Mouse (Mus musculus) CH12.LX (cell line): Measurements from ENCODE around the gene Mtfp1. TPM values are rescaled to one million over a fixed set of nuclear protein-coding genes. Genes with fewer than 3 reads are reported as not detected.

Experiments
- DNase-seq: peaks from one replicate; pipeline ENCODE4 v3.0.0-alpha.2; 2013; ENCODE audit errors: extremely low read depth
- H3K27ac ChIP-seq: 2 replicates; pipeline ENCODE4 v1.5.1; 2012; ENCODE audit warnings: low read depth, mild to moderate bottlenecking, control low read depth, moderate library complexity; ENCODE audit not compliant: insufficient read depth
- H3K27me3 ChIP-seq: replicated peaks from 2 replicates; pipeline ENCODE3; 2012; ENCODE audit warnings: inconsistent platforms
- H3K36me3 ChIP-seq, 2 experiments: replicated peaks in 1 of 2; 2 replicates each; pipeline versions ENCODE3 to v1.6.1; 2012; ENCODE audit warnings: inconsistent platforms in 1 of 2, low read length in 1 of 2, mild to moderate bottlenecking in 1 of 2, mixed read lengths in 1 of 2, moderate library complexity in 1 of 2; ENCODE audit not compliant: control insufficient read depth in 1 of 2, insufficient read depth in 1 of 2
- H3K4me1 ChIP-seq, 2 experiments: 2 replicates each; pipeline ENCODE4 v1.6.1; 2012; ENCODE audit warnings: inconsistent platforms in 1 of 2, moderate library complexity in 1 of 2; ENCODE audit not compliant: insufficient read depth in 2 of 2, control insufficient read depth in 1 of 2
- H3K4me2 ChIP-seq: 2 replicates; pipeline ENCODE4 v1.6.1; 2012; ENCODE audit warnings: low read depth, mild to moderate bottlenecking, control low read depth; ENCODE audit not compliant: poor library complexity, insufficient read depth, severe bottlenecking
- H3K4me3 ChIP-seq, 3 experiments: fragments of 150-350 bp in 1 of 3; sonication (generic) in 1 of 3; replicated peaks in 1 of 3; 2 replicates each; pipeline versions ENCODE3 to v1.5.1; 2011 to 2012; ENCODE audit warnings: low read depth in 2 of 3, low read length in 2 of 3, mild to moderate bottlenecking in 2 of 3, moderate library complexity in 2 of 3, control low read depth in 1 of 3, improper control_type of control experiment in 1 of 3, inconsistent platforms in 1 of 3, mixed read lengths in 1 of 3; ENCODE audit not compliant: poor library complexity in 1 of 3
- H3K79me2 ChIP-seq: replicated peaks from 2 replicates; pipeline ENCODE4 v1.6.1; 2012; ENCODE audit warnings: mild to moderate bottlenecking, moderate library complexity; ENCODE audit not compliant: control insufficient read depth, poor library complexity, insufficient read depth, severe bottlenecking; ENCODE audit errors: extremely low read depth
- H3K9ac ChIP-seq: 2 replicates; pipeline ENCODE4 v1.6.1; 2012; ENCODE audit warnings: low read depth, mild to moderate bottlenecking, control low read depth, moderate library complexity; ENCODE audit not compliant: insufficient read depth
- H3K9me3 ChIP-seq: replicated peaks from 2 replicates; pipeline ENCODE3; 2012; ENCODE audit warnings: low read length, inconsistent platforms, mixed read lengths
- BHLHE40 ChIP-seq: IDR thresholded peaks from 2 replicates; pipeline ENCODE4 v1.6.1; 2011; ENCODE audit warnings: mild to moderate bottlenecking, low read depth, low read length, improper control_type of control experiment
- CHD1 ChIP-seq: IDR thresholded peaks from 2 replicates; pipeline ENCODE4 v1.6.1; 2012; ENCODE audit warnings: low read depth, low read length, improper control_type of control experiment, inconsistent platforms
- CHD2 ChIP-seq: IDR thresholded peaks from 2 replicates; pipeline ENCODE4 v1.6.1; 2011; ENCODE audit warnings: low read length, improper control_type of control experiment
- CTCF ChIP-seq, 2 experiments: IDR thresholded peaks in 1 of 2; conservative IDR thresholded peaks in 1 of 2; 2 replicates each; pipeline ENCODE4 v1.5.1; 2011 to 2012; ENCODE audit warnings: low read depth in 2 of 2, low read length in 2 of 2, improper control_type of control experiment in 1 of 2, inconsistent platforms in 1 of 2, mild to moderate bottlenecking in 1 of 2, moderate library complexity in 1 of 2
- E2F4 ChIP-seq: IDR thresholded peaks from 2 replicates; pipeline ENCODE4 v1.6.1; 2011; ENCODE audit warnings: low read depth, low read length, improper control_type of control experiment; ENCODE audit not compliant: insufficient replicate concordance
- ELF1 ChIP-seq: IDR thresholded peaks from 2 replicates; pipeline ENCODE4 v1.6.1; 2014; ENCODE audit warnings: low read depth, mild to moderate bottlenecking, inconsistent platforms, low read length, improper control_type of control experiment
- EP300 ChIP-seq: IDR thresholded peaks from 2 replicates; pipeline ENCODE4 v1.6.1; 2011; ENCODE audit warnings: low read length, improper control_type of control experiment
- ETS1 ChIP-seq: conservative IDR thresholded peaks from 2 replicates; pipeline ENCODE4 v1.6.1; 2012; ENCODE audit warnings: low read depth, mild to moderate bottlenecking, inconsistent platforms, low read length, improper control_type of control experiment, moderate library complexity
- GABPA ChIP-seq: IDR thresholded peaks from 2 replicates; pipeline ENCODE4 v1.6.1; 2012; ENCODE audit warnings: low read depth, low read length, improper control_type of control experiment, inconsistent platforms; ENCODE audit not compliant: insufficient replicate concordance
- HCFC1 ChIP-seq: IDR thresholded peaks from 2 replicates; pipeline ENCODE4 v1.6.1; 2012; ENCODE audit warnings: low read depth, mild to moderate bottlenecking, inconsistent platforms, low read length, improper control_type of control experiment
- KAT2A ChIP-seq: IDR thresholded peaks from 2 replicates; pipeline ENCODE4 v1.6.1; 2012; ENCODE audit warnings: low read length, improper control_type of control experiment, inconsistent platforms; ENCODE audit not compliant: insufficient replicate concordance
- MAFK ChIP-seq: IDR thresholded peaks from 2 replicates; pipeline ENCODE4 v1.6.1; 2011; ENCODE audit warnings: low read length, improper control_type of control experiment; ENCODE audit not compliant: insufficient replicate concordance
- MAX ChIP-seq: IDR thresholded peaks from 2 replicates; pipeline ENCODE4 v1.6.1; 2011; ENCODE audit warnings: low read length, improper control_type of control experiment
- MAZ ChIP-seq: IDR thresholded peaks from 2 replicates; pipeline ENCODE4 v1.6.1; 2012; ENCODE audit warnings: low read depth, mild to moderate bottlenecking, inconsistent platforms, low read length, improper control_type of control experiment, moderate library complexity
- MEF2A ChIP-seq: IDR thresholded peaks from 2 replicates; pipeline ENCODE4 v1.6.1; 2014; ENCODE audit warnings: low read depth, mild to moderate bottlenecking, inconsistent platforms, low read length, improper control_type of control experiment, borderline replicate concordance
- MXI1 ChIP-seq: IDR thresholded peaks from 2 replicates; pipeline ENCODE4 v1.6.1; 2011; ENCODE audit warnings: mild to moderate bottlenecking, low read depth, low read length, improper control_type of control experiment
- MYC ChIP-seq: IDR thresholded peaks from 2 replicates; pipeline ENCODE4 v1.6.1; 2011; ENCODE audit warnings: low read depth, mild to moderate bottlenecking, improper control_type of control experiment, low read length
- NELFE ChIP-seq: IDR thresholded peaks from 2 replicates; pipeline ENCODE4 v1.6.1; 2011; ENCODE audit warnings: low read depth, low read length, improper control_type of control experiment
- POLR2A ChIP-seq: IDR thresholded peaks from 2 replicates; pipeline ENCODE4 v1.6.1; 2011; ENCODE audit warnings: low read depth, mild to moderate bottlenecking, improper control_type of control experiment, low read length
- POLR2AphosphoS2 ChIP-seq: IDR thresholded peaks from 2 replicates; pipeline ENCODE4 v1.6.1; 2011; ENCODE audit warnings: low read depth, low read length, improper control_type of control experiment
- RAD21 ChIP-seq: IDR thresholded peaks from 2 replicates; pipeline ENCODE4 v1.6.1; 2011; ENCODE audit warnings: low read depth, mild to moderate bottlenecking, low read length, improper control_type of control experiment, moderate library complexity
- SIN3A ChIP-seq: IDR thresholded peaks from 2 replicates; pipeline ENCODE4 v1.6.1; 2012; ENCODE audit warnings: low read length, improper control_type of control experiment, inconsistent platforms
- SMC3 ChIP-seq: IDR thresholded peaks from 2 replicates; pipeline ENCODE4 v1.6.1; 2011; ENCODE audit warnings: low read depth, low read length, improper control_type of control experiment
- TCF12 ChIP-seq: IDR thresholded peaks from 2 replicates; pipeline ENCODE4 v1.6.1; 2014; ENCODE audit warnings: low read depth, mild to moderate bottlenecking, inconsistent platforms, low read length, improper control_type of control experiment
- UBTF ChIP-seq: IDR thresholded peaks from 2 replicates; pipeline ENCODE4 v1.6.1; 2012; ENCODE audit warnings: low read depth, mild to moderate bottlenecking, inconsistent platforms, low read length, improper control_type of control experiment, moderate library complexity
- USF1 ChIP-seq: IDR thresholded peaks from 2 replicates; pipeline ENCODE4 v1.6.1; 2014; ENCODE audit warnings: low read depth, mild to moderate bottlenecking, inconsistent platforms, low read length, improper control_type of control experiment
- USF2 ChIP-seq: conservative IDR thresholded peaks from 2 replicates; pipeline ENCODE4 v1.6.1; 2011; ENCODE audit warnings: low read depth, low read length, improper control_type of control experiment
- ZC3H11A ChIP-seq: IDR thresholded peaks from 2 replicates; pipeline ENCODE4 v1.6.1; 2012; ENCODE audit warnings: low read depth, mild to moderate bottlenecking, inconsistent platforms, low read length, improper control_type of control experiment
- ZKSCAN1 ChIP-seq: IDR thresholded peaks from 2 replicates; pipeline ENCODE4 v1.6.1; 2012; ENCODE audit warnings: low read depth, inconsistent platforms, low read length, improper control_type of control experiment, borderline replicate concordance
- ZMIZ1 ChIP-seq: IDR thresholded peaks from 2 replicates; pipeline ENCODE4 v1.6.1; 2012; ENCODE audit warnings: low read depth, mild to moderate bottlenecking, inconsistent platforms, low read length, improper control_type of control experiment
- dilution Hi-C: fragments of 300-500 bp; cut with MboI; formaldehyde crosslinking; loops from 2 replicates; pipeline ENCODE4 v1.14.3; 2020; ENCODE audit warnings: low sequenced_read_pairs; ENCODE audit not compliant: extremely low pct_unique_long_range_greater_than_20kb, extremely low pct_ligation_motif_present
- in situ Hi-C: fragments of 300-500 bp; cut with MboI; formaldehyde crosslinking; loops from 3 replicates; pipeline ENCODE4 v1.14.3; 2019; ENCODE audit warnings: low sequenced_read_pairs, low pct_ligation_motif_present, low pct_unique_long_range_greater_than_20kb, mixed read lengths
- polyA plus RNA-seq: library from polyadenylated mRNA; unstranded; fragments of >175 nt; gene quantifications from 2 replicates; pipeline ENCODE4 v1.2.1, GENCODE M21; 2012; ENCODE audit warnings: low read depth; ENCODE audit not compliant: insufficient read length
- total RNA-seq, 2 experiments: library from RNA; depleted of rRNA; stranded (reverse); fragments of 300-350 nt in 1 of 2; fragments of >200 nt in 1 of 2; gene quantifications; 2 replicates each; pipeline ENCODE4 v1.2.3; 2012 to 2014

Mtfp1 gene
- 30.0 and 41.0 TPM in 2 replicates for total RNA-seq (2012; rRNA removed)
- 22.1 and 22.3 TPM in 2 replicates for total RNA-seq (2014; rRNA removed)
- 27.0 and 27.7 TPM in 2 replicates for polyA plus RNA-seq

GRCm38 (mm10) chr11:4095171-4096053, at the start of gene Mtfp1:
Gene Mtfp1 (minus strand): TSS chr11:4095445.
- dilution Hi-C loops, result no loop called here
- H3K4me1 ChIP-seq, result peaks cover 11 to 30% of the 10 kb centered on the region in 2 experiments

GRCm38 (mm10) chr11:4143281-4144062, 48.2 kb upstream of the Mtfp1 start:
- no peak overlapping the region for H3K4me2 ChIP-seq
- in situ Hi-C loops, result no loop called here
- no peak overlapping the region for H3K27ac ChIP-seq
- dilution Hi-C loops, result no loop called here
- no peaks in the 10 kb centered on the region for H3K79me2 ChIP-seq
- H3K4me3 ChIP-seq, result no peak overlapping the region
- TF ChIP-seq ZKSCAN1 (no peak), BHLHE40 (no peak), EP300 (no peak), HCFC1 (no peak)
- peaks cover 39 to 74% of the 10 kb centered on the region in 2 experiments for H3K36me3 ChIP-seq
- H3K9ac ChIP-seq, result no peak overlapping the region
- H3K9me3 ChIP-seq, result no peaks in the 10 kb centered on the region
- H3K4me1 ChIP-seq, result peaks cover 12 to 28% of the 10 kb centered on the region in 2 experiments
- no peak for DNase-seq
- no peaks in the 10 kb centered on the region for H3K27me3 ChIP-seq

More at GRCm38 (mm10) chr11:4095171-4096053, at the start of gene Mtfp1:
- Histone ChIP-seq H3K4me3 (peak within 1 kb of the TSS; percentile 67 to 68 (median 68)), H3K36me3 (peaks cover 23 to 58% of the 10 kb centered on the region in 2 experiments), H3K4me2 (peak within 1 kb of the TSS; percentile 78), H3K79me2 (no peaks in the 10 kb centered on the region), H3K9ac (peak within 1 kb of the TSS; percentile 56), H3K9me3 (peaks cover 16% of the 10 kb centered on the region), H3K27ac (peak within 1 kb of the TSS; percentile 60), H3K27me3 (no peaks in the 10 kb centered on the region)
- peak; percentile 68 for DNase-seq
- in situ Hi-C loops, result no loop called here
- TF ChIP-seq ZC3H11A, result no peak
- peak; percentile 86 for TF ChIP-seq MAX
- peak; percentile 51 for TF ChIP-seq USF1
- TF ChIP-seq TCF12, result peak; percentile 49; the same call in 1 of the 2 replicates
- peak; percentile 46; the same call in 1 of the 2 replicates for TF ChIP-seq NELFE
- no peak for TF ChIP-seq POLR2AphosphoS2
- no peak; the same call in 1 of the 2 replicates for TF ChIP-seq RAD21
- peak; percentile 43; the same call in 1 of the 2 replicates for TF ChIP-seq CHD2
- no peak for TF ChIP-seq GABPA
- TF ChIP-seq ETS1, result no peak
- TF ChIP-seq EP300, result peak; percentile 24; the same call in 1 of the 2 replicates
- peak; percentile 58 for TF ChIP-seq HCFC1
- 0 out of 2 replicates have a peak, but pooled peaks have one; percentile 14 for TF ChIP-seq BHLHE40
- TF ChIP-seq KAT2A, result no peak
- peak; percentile 69 for TF ChIP-seq POLR2A
- TF ChIP-seq UBTF, result 0 out of 2 replicates have a peak, but pooled peaks have one; percentile 36
- TF ChIP-seq SIN3A, result peak; percentile 92
- peak; percentile 26 for TF ChIP-seq USF2
- TF ChIP-seq MAFK, result no peak
- TF ChIP-seq ELF1, result peak; percentile 32; the same call in 1 of the 2 replicates
- TF ChIP-seq MEF2A, result peak; percentile 6; the same call in 1 of the 2 replicates
- TF ChIP-seq CHD1, result 0 out of 2 replicates have a peak, but pooled peaks have one; percentile 18
- TF ChIP-seq MAZ, result peak; percentile 73; the same call in 1 of the 2 replicates
- peak; percentile 82 for TF ChIP-seq MYC
- TF ChIP-seq ZMIZ1, result peak; percentile 65; the same call in 1 of the 2 replicates
- peak in 1 of 2 experiments; percentile 48; a peak in 2 of 4 replicates for TF ChIP-seq CTCF (conservative IDR thresholded peaks at IDR 0.05 in 1 of 2, IDR thresholded peaks at IDR 0.05 in 1 of 2; ENCODE audit: low read depth in 2 of 2, low read length in 2 of 2)
- TF ChIP-seq E2F4, result peak; percentile 57; the same call in 1 of the 2 replicates
- peak; percentile 96 for TF ChIP-seq MXI1
- no peak for TF ChIP-seq SMC3
